Mouse (Mus musculus) skeletal muscle tissue, adult 2 months (tissue): ENCODE measurements around the gene Gm45844.
"Not testable (repeated sequence)": the region's sequence is repeated elsewhere in the genome, so short reads cannot be mapped to it uniquely, and the experiment has no call there.

Source experiments
- DNase-seq: peaks from one replicate; pipeline ENCODE4 v3.0.0-alpha.2; 2012; ENCODE audit warnings: low read depth, low spot score

The Gm45844 gene

DNA sequence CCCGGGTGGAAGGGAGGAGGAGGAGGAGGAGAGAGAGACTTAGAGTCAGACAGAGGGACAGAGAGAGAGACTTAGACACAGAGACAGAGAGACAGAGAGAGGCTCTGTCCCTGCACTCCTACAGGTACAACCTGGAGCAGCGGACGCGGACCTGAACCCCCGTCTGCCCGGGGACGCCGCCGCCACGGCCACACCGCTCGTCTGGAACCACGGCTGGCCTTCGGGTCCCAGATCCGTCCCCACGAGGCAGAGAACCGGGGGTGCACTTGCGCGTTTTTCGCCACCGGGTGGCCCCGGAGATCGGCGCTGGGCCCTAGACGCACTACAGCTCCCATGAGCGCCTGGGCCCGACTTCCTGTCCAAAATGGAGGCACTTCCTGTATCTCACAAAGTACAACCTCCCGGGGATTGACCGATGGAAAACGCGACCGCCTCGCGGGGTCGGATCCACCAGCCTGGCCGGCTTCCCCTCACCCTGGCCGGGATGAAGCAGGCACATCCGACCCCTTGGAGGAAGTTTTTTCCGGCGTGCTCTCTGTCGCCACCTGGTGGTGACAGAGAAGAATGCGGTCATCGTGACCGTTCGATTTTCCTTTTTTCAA is at the start of gene Gm45844:
Gene Gm45844 (minus strand): TSS at position 324 of the 602 bp plus-strand sequence.
- DNase-seq, result peak; percentile 59

DNA sequence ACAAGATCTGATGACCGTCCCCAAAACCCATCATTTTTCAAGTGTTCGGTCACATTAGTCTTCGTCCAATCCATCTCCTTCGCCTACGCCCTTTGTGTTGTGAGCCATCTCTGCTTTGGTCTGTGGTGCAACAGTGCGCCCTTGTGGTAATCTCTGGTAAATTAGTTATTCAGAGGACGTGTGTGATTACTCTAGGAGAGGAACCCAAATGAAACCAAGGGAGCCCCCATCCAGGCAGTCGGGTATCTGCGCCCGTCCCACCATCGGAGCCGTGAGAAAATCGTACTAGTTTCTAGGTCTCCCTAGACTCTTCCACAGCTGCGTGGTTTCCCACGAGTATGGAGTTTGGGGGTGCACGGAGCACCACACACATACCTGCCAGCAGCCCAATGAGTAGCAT is 17.5 kb upstream of the Gm45844 start:
- no peak for DNase-seq

DNA sequence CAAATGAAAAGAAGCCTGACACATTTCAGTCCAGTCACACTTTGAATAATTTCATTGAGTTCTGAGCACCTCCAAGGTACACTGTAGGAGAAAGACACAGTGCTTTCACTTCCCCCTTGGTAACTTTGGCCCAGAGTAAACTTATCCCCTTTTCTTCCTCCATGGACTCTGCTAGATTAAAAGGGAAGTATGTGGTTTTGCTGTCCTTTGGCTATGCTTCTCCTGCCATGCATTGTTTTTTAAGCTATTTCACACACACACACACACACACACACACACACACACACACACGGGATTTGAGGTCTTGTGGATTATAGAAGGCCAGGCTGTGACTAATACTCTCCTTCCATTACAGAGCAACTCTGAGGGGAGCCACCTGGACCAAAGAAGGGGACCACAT is 3.3 kb upstream of the Gm45844 start:
- DNase-seq, result no peak

- not testable (repeated sequence) for DNase-seq
Observed at GRCm38 (mm10) chr7:7277556-7277955, 533 bp downstream of the Gm45844 start.

DNA sequence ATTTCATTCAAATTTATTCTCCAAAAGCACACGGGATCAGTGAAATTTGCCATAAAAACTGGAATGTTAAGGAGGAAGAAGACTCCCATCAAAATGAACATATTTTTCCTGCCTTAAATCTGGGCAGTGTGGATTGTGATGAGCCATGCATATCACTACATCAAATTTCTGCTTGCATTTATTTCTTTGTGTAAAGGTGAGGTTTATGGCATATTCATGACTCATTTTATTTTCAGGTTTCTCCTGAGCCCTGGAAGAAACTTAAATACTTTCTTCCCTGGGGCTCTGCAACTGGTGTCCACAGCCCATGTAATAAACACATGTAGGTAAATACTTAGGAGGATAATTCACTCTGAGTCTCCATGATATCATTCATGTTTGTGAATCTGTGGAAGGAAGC is 30.9 kb downstream of the Gm45844 start, which contains the start of gene Vmn2r29:
Gene Vmn2r29 (minus strand): TSS at position 101 of the 400 bp plus-strand sequence.
- not testable (repeated sequence) for DNase-seq

GRCm38 (mm10) chr7:7209313-7210151 is 68.6 kb downstream of the Gm45844 start, which contains the start of gene Zfp772:
Gene Zfp772 (minus strand): TSS chr7:7209998.
- DNase-seq, result not testable (repeated sequence)

DNA sequence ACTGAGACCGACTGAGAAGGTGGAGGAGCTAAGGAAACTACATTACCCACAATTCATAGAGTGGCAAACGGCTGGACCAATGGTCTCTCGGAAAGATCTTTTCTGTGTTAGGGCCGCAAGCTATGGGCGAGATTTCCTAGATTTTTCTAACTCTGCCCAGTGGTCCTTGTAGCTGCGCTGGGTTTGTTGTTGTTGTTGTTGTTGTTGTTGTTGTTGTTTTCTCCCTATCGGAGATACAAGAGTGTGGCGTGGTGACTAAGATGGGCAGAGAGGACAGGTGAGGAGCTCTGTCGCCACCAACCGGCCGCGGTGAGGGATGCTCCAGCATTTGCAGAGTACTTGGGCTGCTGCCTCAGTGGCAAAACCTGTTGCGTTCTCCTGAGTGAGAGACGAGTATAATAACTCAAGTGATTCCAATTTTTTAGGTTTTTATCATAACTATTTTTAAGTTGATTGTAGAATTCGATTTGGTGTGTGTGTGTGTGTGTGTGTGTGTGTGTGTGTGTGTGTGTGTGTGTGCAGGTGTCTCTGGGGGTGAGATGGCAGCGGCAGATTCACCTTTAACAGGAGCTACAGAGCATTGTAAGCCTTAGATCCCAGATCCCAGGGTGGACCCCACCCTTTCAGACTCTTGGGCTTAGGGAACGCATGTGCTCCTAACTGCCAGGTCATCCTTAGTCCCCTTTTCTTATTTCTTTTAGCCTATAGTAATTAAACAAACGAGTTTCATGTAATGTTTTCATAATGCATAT is 89.7 kb downstream of the Gm45844 start:
- DNase-seq, result peak; percentile 10

GRCm38 (mm10) chr7:7187417-7188190 is 90.5 kb downstream of the Gm45844 start:
- no peak for DNase-seq

DNA sequence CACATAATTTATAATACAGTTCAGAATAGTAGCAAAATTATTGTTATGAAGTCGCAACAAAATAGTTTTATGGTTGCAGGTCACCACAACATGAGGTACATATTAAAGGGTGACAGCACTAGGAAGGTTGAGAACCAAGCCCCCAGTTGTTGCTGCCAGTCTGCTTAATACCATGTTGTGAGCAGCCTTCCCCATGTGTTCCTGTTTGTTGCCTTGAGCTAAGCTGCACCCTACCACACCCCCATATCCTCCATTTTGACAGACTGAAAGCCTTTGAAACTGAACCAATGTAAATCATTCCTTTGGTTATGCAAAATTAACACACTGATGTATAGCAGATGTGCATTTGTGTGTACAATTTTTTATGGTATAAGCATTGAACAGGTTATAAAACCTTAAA is 92.2 kb downstream of the Gm45844 start:
- DNase-seq, result no peak

GRCm38 (mm10) chr7:7171227-7172147 is 106.6 kb downstream of the Gm45844 start, which contains the start of gene Zfp418:
Gene Zfp418 (plus strand): TSS chr7:7171330.
- DNase-seq, result peak; percentile 61
